Mouse (Mus musculus) midbrain, embryonic 16.5 days (tissue): Measurements from ENCODE around the gene Pfdn6. TPM values are rescaled to one million over a fixed set of nuclear protein-coding genes. Genes with fewer than 3 reads are reported as not detected.
A peak's percentile ranks its signal among the peaks of the same experiment; 100 is the strongest.
"Not testable (repeated sequence)": the region's sequence is repeated elsewhere in the genome, so short reads cannot be mapped to it uniquely, and the experiment has no call there.

Experiments used
- ATAC-seq: fragments of 200-750 bp; cut with Nextera tagmentation; 2 replicates; pipeline ENCODE4 v1.8.0; 2017; ENCODE audit warnings: moderate TSS enrichment
- H3K27ac ChIP-seq: fragments of 300-500 bp; sonication (generic); 2 replicates; pipeline ENCODE4 v1.5.1; 2014; ENCODE audit warnings: mild to moderate bottlenecking, low read length, mixed read lengths
- H3K27me3 ChIP-seq: fragments of 300-500 bp; sonication (generic); 2 replicates; pipeline ENCODE4 v1.6.1; 2014; ENCODE audit warnings: low read depth, low read length, mixed read lengths; ENCODE audit not compliant: control insufficient read depth, insufficient read depth
- H3K36me3 ChIP-seq: fragments of 300-500 bp; sonication (generic); 2 replicates; pipeline ENCODE4 v1.6.1; 2014; ENCODE audit warnings: mild to moderate bottlenecking, low read length, moderate library complexity, mixed read lengths; ENCODE audit not compliant: control insufficient read depth, insufficient read depth
- H3K4me1 ChIP-seq: fragments of 300-500 bp; sonication (generic); 2 replicates; pipeline ENCODE4 v1.6.1; 2014; ENCODE audit warnings: mild to moderate bottlenecking, low read length, mixed read lengths; ENCODE audit not compliant: control insufficient read depth, insufficient read depth
- H3K4me2 ChIP-seq: fragments of 300-500 bp; sonication (generic); 2 replicates; pipeline ENCODE4 v1.6.1; 2014; ENCODE audit warnings: mild to moderate bottlenecking, low read length, mixed read lengths
- H3K4me3 ChIP-seq: fragments of 300-500 bp; sonication (generic); 2 replicates; pipeline ENCODE4 v1.5.1; 2014; ENCODE audit warnings: low read depth, mild to moderate bottlenecking, low read length, moderate library complexity, mixed read lengths
- H3K9ac ChIP-seq: fragments of 300-500 bp; sonication (generic); 2 replicates; pipeline ENCODE4 v1.6.1; 2014; ENCODE audit warnings: low read depth, low read length, mixed read lengths
- H3K9me3 ChIP-seq: fragments of 300-500 bp; sonication (generic); replicated peaks from 2 replicates; pipeline ENCODE4 v1.6.1; 2014; ENCODE audit warnings: mild to moderate bottlenecking, low read length, mixed read lengths; ENCODE audit not compliant: control insufficient read depth, poor library complexity, severe bottlenecking
- WGBS: fragments of 180-500 bp; shearing (Covaris S2); extraction: QIAGEN DNeasy Blood & Tissue Kit; methylation state at CpG from one replicate; pipeline ENCODE4 v1.1.7; 2014; 5-methylcytosine and 5-hydroxymethylcytosine counted together
- polyA plus RNA-seq: library from polyadenylated mRNA; unstranded; fragments of >200 nt; fragmentation: Nextera tagmentation; extraction: Ambion mirVana; gene quantifications from 2 replicates; pipeline ENCODE4 v1.2.1, GENCODE M21; 2015

Gene Pfdn6
- 186 and 191 TPM in 2 replicates for polyA plus RNA-seq

- Histone ChIP-seq H3K4me3 (peak within 1 kb of the TSS; percentile 85), H3K27me3 (no peaks in the 10 kb centered on the region), H3K9me3 (no peaks in the 10 kb centered on the region), H3K4me1 (peaks cover 18% of the 10 kb centered on the region), H3K27ac (peak within 1 kb of the TSS; percentile 71), H3K36me3 (peaks cover 22% of the 10 kb centered on the region), H3K9ac (peak within 1 kb of the TSS; percentile 84), H3K4me2 (peak within 1 kb of the TSS; percentile 99)
- peak; percentile 89 for ATAC-seq
- WGBS: under 1% methylated on average over 36 of the region's 36 CpGs
These were observed at the start of gene Pfdn6, which contains the start of gene Wdr46 for GRCm38 (mm10) chr17:33940206-33940805. Gene Pfdn6, minus strand, starts transcription at chr17:33940343. Gene Wdr46, plus strand, starts transcription at chr17:33940660.

- not testable (repeated sequence) for ATAC-seq, H3K36me3 ChIP-seq, H3K9ac ChIP-seq, H3K9me3 ChIP-seq
- H3K27ac ChIP-seq: peak overlapping the region; percentile 90
- peaks cover 28% of the 10 kb centered on the region for H3K27me3 ChIP-seq
- H3K4me3 ChIP-seq: peak overlapping the region; percentile 51
- peaks cover 11% of the 10 kb centered on the region; the same call in 1 of the 2 replicates for H3K4me1 ChIP-seq
- H3K4me2 ChIP-seq: peak overlapping the region; percentile 55
- 9% methylated on average over 8 of the region's 8 CpGs for WGBS
These were observed 42.0 kb upstream of the Pfdn6 start for GRCm38 (mm10) chr17:33982136-33982535.

- H3K36me3 ChIP-seq, H3K9me3 ChIP-seq: not testable (repeated sequence)
- ATAC-seq: peak; percentile 97
- WGBS: under 1% methylated on average over 27 of the region's 27 CpGs
- Histone ChIP-seq H3K27ac (peak overlapping the region; percentile 90), H3K9ac (peak overlapping the region; percentile 64; the same call in 1 of the 2 replicates), H3K4me1 (peaks cover 11% of the 10 kb centered on the region; the same call in 1 of the 2 replicates), H3K4me2 (peak overlapping the region; percentile 55), H3K27me3 (peaks cover 32% of the 10 kb centered on the region), H3K4me3 (peak overlapping the region; percentile 51)
These were observed 41.2 kb upstream of the Pfdn6 start for GRCm38 (mm10) chr17:33981192-33981909.

- ATAC-seq: peak; percentile 6; the same call in 1 of the 2 replicates
- 0 out of 2 replicates have a peak overlapping the region, but pooled peaks have one; percentile 21 for H3K9ac ChIP-seq
- 75% methylated on average over 19 of the region's 19 CpGs for WGBS
- no peaks in the 10 kb centered on the region for H3K9me3 ChIP-seq
- peak overlapping the region; percentile 8; the same call in 1 of the 2 replicates for H3K4me3 ChIP-seq
- no peaks in the 10 kb centered on the region for H3K36me3 ChIP-seq
- H3K4me2 ChIP-seq: peak overlapping the region; percentile 37
- peak overlapping the region; percentile 74 for H3K27ac ChIP-seq
- H3K27me3 ChIP-seq: peaks cover 34% of the 10 kb centered on the region
- peaks cover 11% of the 10 kb centered on the region; the same call in 1 of the 2 replicates for H3K4me1 ChIP-seq
These were observed 40.3 kb upstream of the Pfdn6 start for GRCm38 (mm10) chr17:33980181-33981035.

GRCm38 (mm10) chr17:33979512-33980050, 39.4 kb upstream of the Pfdn6 start:
- no peak overlapping the region for H3K27ac ChIP-seq
- no peak overlapping the region for H3K4me2 ChIP-seq
- 75% methylated on average over 6 of the region's 6 CpGs for WGBS
- no peak overlapping the region for H3K4me3 ChIP-seq
- peaks cover 36% of the 10 kb centered on the region for H3K27me3 ChIP-seq
- no peaks in the 10 kb centered on the region for H3K9me3 ChIP-seq
- H3K9ac ChIP-seq: no peak overlapping the region
- ATAC-seq: no peak
- peaks cover 11% of the 10 kb centered on the region; the same call in 1 of the 2 replicates for H3K4me1 ChIP-seq
- H3K36me3 ChIP-seq: no peaks in the 10 kb centered on the region

- Histone ChIP-seq H3K4me1 (peaks cover 11% of the 10 kb centered on the region; the same call in 1 of the 2 replicates), H3K36me3 (no peaks in the 10 kb centered on the region), H3K27me3 (peaks cover 36% of the 10 kb centered on the region), H3K27ac (no peak overlapping the region), H3K4me3 (peak overlapping the region; percentile 40), H3K9ac (peak overlapping the region; percentile 60), H3K9me3 (no peaks in the 10 kb centered on the region), H3K4me2 (peak overlapping the region; percentile 61)
- 2% methylated on average over 17 of the region's 17 CpGs for WGBS
- ATAC-seq: no peak
These were observed 38.5 kb upstream of the Pfdn6 start for GRCm38 (mm10) chr17:33978631-33979031.

- ATAC-seq: no peak
- Histone ChIP-seq H3K4me3 (peak overlapping the region; percentile 40), H3K9ac (peak overlapping the region; percentile 60), H3K4me2 (peak overlapping the region; percentile 61), H3K27ac (no peak overlapping the region), H3K27me3 (peaks cover 36% of the 10 kb centered on the region), H3K36me3 (no peaks in the 10 kb centered on the region), H3K9me3 (no peaks in the 10 kb centered on the region), H3K4me1 (peaks cover 11% of the 10 kb centered on the region; the same call in 1 of the 2 replicates)
- 3% methylated on average over 57 of the region's 57 CpGs for WGBS
These were observed 37.9 kb upstream of the Pfdn6 start for GRCm38 (mm10) chr17:33977861-33978557.

- Histone ChIP-seq H3K4me3 (no peak overlapping the region), H3K27me3 (peaks cover 20% of the 10 kb centered on the region), H3K4me2 (no peak overlapping the region), H3K4me1 (0 out of 2 replicates have a peak, but pooled peaks cover 4% of the 10 kb centered on the region), H3K27ac (no peak overlapping the region), H3K9me3 (no peaks in the 10 kb centered on the region), H3K9ac (no peak overlapping the region), H3K36me3 (no peaks in the 10 kb centered on the region)
- no peak for ATAC-seq
- WGBS: 58% methylated on average over 3 of the region's 3 CpGs
These were observed 33.4 kb upstream of the Pfdn6 start for GRCm38 (mm10) chr17:33973572-33973971.
